Mouse (Mus musculus): ENCODE data around the gene Rnf157. TPM values are rescaled to one million over a fixed set of nuclear protein-coding genes. Genes with fewer than 3 reads are reported as not detected.

Rnf157 gene
- polyA plus RNA-seq, 1 experiment from 2014 or later: 37.4 TPM

- H3K4me2 ChIP-seq (ENCODE audit: low read length): no peak overlapping the region
- H3K27me3 ChIP-seq (replicated peaks; ENCODE audit: control insufficient read depth, insufficient read depth, low read length): peaks cover 12% of the 10 kb centered on the region
- WGBS: 63% methylated on average over 4 of the region's 4 CpGs
- H3K36me3 ChIP-seq (ENCODE audit: control insufficient read depth, insufficient read depth): 0 out of 2 replicates have a peak, but pooled peaks cover 2% of the 10 kb centered on the region
- H3K9me3 ChIP-seq (ENCODE audit: control insufficient read depth, low read length): no peaks in the 10 kb centered on the region
- H3K27ac ChIP-seq (ENCODE audit: low read length): no peak overlapping the region
- peaks cover 42% of the 10 kb centered on the region for H3K4me1 ChIP-seq (replicated peaks; ENCODE audit: control insufficient read depth, insufficient read depth, low read length)
- no peak overlapping the region for H3K4me3 ChIP-seq (replicated peaks; ENCODE audit: low read length)
- H3K9ac ChIP-seq (replicated peaks; ENCODE audit: low read depth, low read length): no peak overlapping the region
- ATAC-seq: no peak
Measured at GRCm38 (mm10) chr11:116336393-116336792, 76.4 kb downstream of the Rnf157 start.

GRCm38 (mm10) chr11:116335244-116336036 lies 77.4 kb downstream of the Rnf157 start, which contains the start of gene Foxj1:
TSS of gene Foxj1 (minus strand) at chr11:116335399.
- no peaks in the 10 kb centered on the region for H3K9me3 ChIP-seq (ENCODE audit: control insufficient read depth, low read length)
- peak within 1 kb of the TSS; percentile 99 for H3K4me2 ChIP-seq (ENCODE audit: low read length)
- H3K9ac ChIP-seq (replicated peaks; ENCODE audit: low read depth, low read length): peak within 1 kb of the TSS; percentile 63
- H3K27me3 ChIP-seq (replicated peaks; ENCODE audit: control insufficient read depth, insufficient read depth, low read length): peaks cover 12% of the 10 kb centered on the region
- peaks cover 47% of the 10 kb centered on the region for H3K4me1 ChIP-seq (replicated peaks; ENCODE audit: control insufficient read depth, insufficient read depth, low read length)
- peak; percentile 95 for ATAC-seq
- under 1% methylated on average over 58 of the region's 61 CpGs for WGBS
- peak within 1 kb of the TSS; percentile 57 for H3K4me3 ChIP-seq (replicated peaks; ENCODE audit: low read length)
- peak within 1 kb of the TSS; percentile 46; the same call in 1 of the 2 replicates for H3K27ac ChIP-seq (ENCODE audit: low read length)
- 0 out of 2 replicates have a peak, but pooled peaks cover 2% of the 10 kb centered on the region for H3K36me3 ChIP-seq (ENCODE audit: control insufficient read depth, insufficient read depth)

GRCm38 (mm10) chr11:116334417-116334782 lies 78.4 kb downstream of the Rnf157 start:
- H3K36me3 ChIP-seq (ENCODE audit: control insufficient read depth, insufficient read depth): 0 out of 2 replicates have a peak, but pooled peaks cover 2% of the 10 kb centered on the region
- no peak overlapping the region for H3K27ac ChIP-seq (ENCODE audit: low read length)
- no peak overlapping the region; the same call in 1 of the 2 replicates for H3K9ac ChIP-seq (replicated peaks; ENCODE audit: low read depth, low read length)
- H3K4me1 ChIP-seq (replicated peaks; ENCODE audit: control insufficient read depth, insufficient read depth, low read length): peaks cover 57% of the 10 kb centered on the region
- no peak for ATAC-seq
- 8% methylated on average over 26 of the region's 26 CpGs for WGBS
- H3K4me3 ChIP-seq (replicated peaks; ENCODE audit: low read length): peak overlapping the region; percentile 57
- peaks cover 12% of the 10 kb centered on the region for H3K27me3 ChIP-seq (replicated peaks; ENCODE audit: control insufficient read depth, insufficient read depth, low read length)
- peak overlapping the region; percentile 99; the same call in 1 of the 2 replicates for H3K4me2 ChIP-seq (ENCODE audit: low read length)
- no peaks in the 10 kb centered on the region for H3K9me3 ChIP-seq (ENCODE audit: control insufficient read depth, low read length)

GRCm38 (mm10) chr11:116333526-116334416 lies 79.1 kb downstream of the Rnf157 start:
- 0 out of 2 replicates have a peak, but pooled peaks cover 2% of the 10 kb centered on the region for H3K36me3 ChIP-seq (ENCODE audit: control insufficient read depth, insufficient read depth)
- peak overlapping the region; percentile 57 for H3K4me3 ChIP-seq (replicated peaks; ENCODE audit: low read length)
- H3K4me2 ChIP-seq (ENCODE audit: low read length): peak overlapping the region; percentile 99
- H3K27ac ChIP-seq (ENCODE audit: low read length): no peak overlapping the region
- peaks cover 63% of the 10 kb centered on the region for H3K4me1 ChIP-seq (replicated peaks; ENCODE audit: control insufficient read depth, insufficient read depth, low read length)
- ATAC-seq: no peak
- H3K9me3 ChIP-seq (ENCODE audit: control insufficient read depth, low read length): no peaks in the 10 kb centered on the region
- 28% methylated on average over 31 of the region's 31 CpGs for WGBS
- no peak overlapping the region; the same call in 1 of the 2 replicates for H3K9ac ChIP-seq (replicated peaks; ENCODE audit: low read depth, low read length)
- peaks cover 12% of the 10 kb centered on the region for H3K27me3 ChIP-seq (replicated peaks; ENCODE audit: control insufficient read depth, insufficient read depth, low read length)

GRCm38 (mm10) chr11:116332983-116333270 lies 79.9 kb downstream of the Rnf157 start:
- H3K4me1 ChIP-seq (replicated peaks; ENCODE audit: control insufficient read depth, insufficient read depth, low read length): peaks cover 63% of the 10 kb centered on the region
- H3K4me2 ChIP-seq (ENCODE audit: low read length): no peak overlapping the region
- no peak overlapping the region; the same call in 1 of the 2 replicates for H3K27ac ChIP-seq (ENCODE audit: low read length)
- 59% methylated on average over 3 of the region's 3 CpGs for WGBS
- H3K9ac ChIP-seq (replicated peaks; ENCODE audit: low read depth, low read length): no peak overlapping the region
- peaks cover 12% of the 10 kb centered on the region for H3K27me3 ChIP-seq (replicated peaks; ENCODE audit: control insufficient read depth, insufficient read depth, low read length)
- no peak for ATAC-seq
- H3K36me3 ChIP-seq (ENCODE audit: control insufficient read depth, insufficient read depth): no peaks in the 10 kb centered on the region
- H3K4me3 ChIP-seq (replicated peaks; ENCODE audit: low read length): no peak overlapping the region
- H3K9me3 ChIP-seq (ENCODE audit: control insufficient read depth, low read length): no peaks in the 10 kb centered on the region

- H3K4me2 ChIP-seq (ENCODE audit: low read length): no peak overlapping the region
- peaks cover 12% of the 10 kb centered on the region for H3K27me3 ChIP-seq (replicated peaks; ENCODE audit: control insufficient read depth, insufficient read depth, low read length)
- H3K4me3 ChIP-seq (replicated peaks; ENCODE audit: low read length): no peak overlapping the region
- H3K9ac ChIP-seq (replicated peaks; ENCODE audit: low read depth, low read length): no peak overlapping the region
- peak; percentile 23 for ATAC-seq
- no peaks in the 10 kb centered on the region for H3K9me3 ChIP-seq (ENCODE audit: control insufficient read depth, low read length)
- H3K36me3 ChIP-seq (ENCODE audit: control insufficient read depth, insufficient read depth): no peaks in the 10 kb centered on the region
- peaks cover 63% of the 10 kb centered on the region for H3K4me1 ChIP-seq (replicated peaks; ENCODE audit: control insufficient read depth, insufficient read depth, low read length)
- WGBS: 21% methylated on average over 18 of the region's 19 CpGs
- 0 out of 2 replicates have a peak overlapping the region, but pooled peaks have one; percentile 10 for H3K27ac ChIP-seq (ENCODE audit: low read length)
Measured at GRCm38 (mm10) chr11:116332232-116332982, 80.4 kb downstream of the Rnf157 start.

- no peak for ATAC-seq
- 34% methylated on average over 7 of the region's 7 CpGs for WGBS
- peaks cover 49% of the 10 kb centered on the region for H3K4me1 ChIP-seq (replicated peaks; ENCODE audit: control insufficient read depth, insufficient read depth, low read length)
Measured at GRCm38 (mm10) chr11:116330211-116330518, 82.7 kb downstream of the Rnf157 start.

GRCm38 (mm10) chr11:116329314-116330210 lies 83.3 kb downstream of the Rnf157 start:
- Histone ChIP-seq H3K36me3 (ENCODE audit: control insufficient read depth, insufficient read depth) (no peaks in the 10 kb centered on the region), H3K27me3 (replicated peaks; ENCODE audit: control insufficient read depth, insufficient read depth, low read length) (peaks cover 7% of the 10 kb centered on the region), H3K9ac (replicated peaks; ENCODE audit: low read depth, low read length) (peak overlapping the region; percentile 35), H3K27ac (ENCODE audit: low read length) (peak overlapping the region; percentile 51), H3K4me2 (ENCODE audit: low read length) (no peak overlapping the region), H3K9me3 (ENCODE audit: control insufficient read depth, low read length) (no peaks in the 10 kb centered on the region), H3K4me3 (replicated peaks; ENCODE audit: low read length) (no peak overlapping the region), H3K4me1 (replicated peaks; ENCODE audit: control insufficient read depth, insufficient read depth, low read length) (peaks cover 43% of the 10 kb centered on the region)
- WGBS: 15% methylated on average over 18 of the region's 18 CpGs
- peak; percentile 85 for ATAC-seq

More at GRCm38 (mm10) chr11:116330211-116330518, 82.7 kb downstream of the Rnf157 start:
- Histone ChIP-seq H3K4me3 (replicated peaks; ENCODE audit: low read length) (no peak overlapping the region), H3K36me3 (ENCODE audit: control insufficient read depth, insufficient read depth) (no peaks in the 10 kb centered on the region), H3K27me3 (replicated peaks; ENCODE audit: control insufficient read depth, insufficient read depth, low read length) (peaks cover 12% of the 10 kb centered on the region), H3K9ac (replicated peaks; ENCODE audit: low read depth, low read length) (no peak overlapping the region; the same call in 1 of the 2 replicates), H3K9me3 (ENCODE audit: control insufficient read depth, low read length) (no peaks in the 10 kb centered on the region), H3K4me2 (ENCODE audit: low read length) (no peak overlapping the region), H3K27ac (ENCODE audit: low read length) (peak overlapping the region; percentile 51)

All from forebrain, embryonic 16.5 days (tissue).